Mouse (Mus musculus): ENCODE data around the gene Creb3l2.

The Creb3l2 gene

GRCm38 (mm10) chr6:37375452-37375851, 66.5 kb downstream of the Creb3l2 start:
- no peak for DNase-seq (ENCODE audit: low spot score in 2 of 2)

GRCm38 (mm10) chr6:37371341-37371740, 70.6 kb downstream of the Creb3l2 start:
- no peak for DNase-seq (ENCODE audit: low spot score in 2 of 2)

GRCm38 (mm10) chr6:37370566-37370965, 71.4 kb downstream of the Creb3l2 start:
- DNase-seq (ENCODE audit: low spot score in 2 of 2), result no peak

GRCm38 (mm10) chr6:37369750-37370149, 72.2 kb downstream of the Creb3l2 start:
- no peak for DNase-seq (ENCODE audit: low spot score in 2 of 2)

- DNase-seq (ENCODE audit: low spot score in 2 of 2), result no peak
Observed at GRCm38 (mm10) chr6:37368281-37368680, 73.7 kb downstream of the Creb3l2 start.

GRCm38 (mm10) chr6:37366991-37367390, 75.0 kb downstream of the Creb3l2 start:
- DNase-seq (ENCODE audit: low spot score in 2 of 2), result no peak

- DNase-seq (ENCODE audit: low spot score in 2 of 2), result no peak
Observed at GRCm38 (mm10) chr6:37365179-37365578, 76.8 kb downstream of the Creb3l2 start.

- no peak for DNase-seq (ENCODE audit: low spot score in 2 of 2)
Observed at GRCm38 (mm10) chr6:37364361-37364760, 77.6 kb downstream of the Creb3l2 start.

- DNase-seq (ENCODE audit: low spot score in 2 of 2), result no peak
Observed at GRCm38 (mm10) chr6:37360813-37361385, 81.0 kb downstream of the Creb3l2 start.

- peak; percentile 61 to 81 for DNase-seq (ENCODE audit: low spot score in 2 of 2)
Observed at GRCm38 (mm10) chr6:37354449-37355179, 87.3 kb downstream of the Creb3l2 start.

- no peak for DNase-seq (ENCODE audit: low spot score in 2 of 2)
Observed at GRCm38 (mm10) chr6:37353616-37354015, 88.3 kb downstream of the Creb3l2 start.

GRCm38 (mm10) chr6:37351731-37352380, 90.1 kb downstream of the Creb3l2 start:
- DNase-seq (ENCODE audit: low spot score in 2 of 2), result peak; percentile 54 to 66

- no peak for DNase-seq (ENCODE audit: low spot score in 2 of 2)
Observed at GRCm38 (mm10) chr6:37350315-37350714, 91.6 kb downstream of the Creb3l2 start.

GRCm38 (mm10) chr6:37347606-37348005, 94.3 kb downstream of the Creb3l2 start:
- no peak for DNase-seq (ENCODE audit: low spot score in 2 of 2)

- DNase-seq (ENCODE audit: low spot score in 2 of 2), result no peak
Observed at GRCm38 (mm10) chr6:37338055-37338454, 103.9 kb downstream of the Creb3l2 start.

GRCm38 (mm10) chr6:37336831-37337260, 105.1 kb downstream of the Creb3l2 start:
- DNase-seq (ENCODE audit: low spot score in 2 of 2), result no peak

GRCm38 (mm10) chr6:37336381-37336780, 105.6 kb downstream of the Creb3l2 start:
- DNase-seq (ENCODE audit: low spot score in 2 of 2), result no peak

- DNase-seq (ENCODE audit: low spot score in 2 of 2), result no peak
Observed at GRCm38 (mm10) chr6:37332846-37333245, 109.1 kb downstream of the Creb3l2 start.

- DNase-seq (ENCODE audit: low spot score in 2 of 2), result no peak
Observed at GRCm38 (mm10) chr6:37329901-37330864, 111.8 kb downstream of the Creb3l2 start.

- no peak for DNase-seq (ENCODE audit: low spot score in 2 of 2)
Observed at GRCm38 (mm10) chr6:37329376-37329775, 112.6 kb downstream of the Creb3l2 start.

GRCm38 (mm10) chr6:37328671-37329070, 113.3 kb downstream of the Creb3l2 start:
- no peak for DNase-seq (ENCODE audit: low spot score in 2 of 2)

- no peak for DNase-seq (ENCODE audit: low spot score in 2 of 2)
Observed at GRCm38 (mm10) chr6:37327519-37327918, 114.4 kb downstream of the Creb3l2 start.

Data from frontal cortex, postnatal 36 days (tissue).